Mouse (Mus musculus): ENCODE measurements around the gene Btg2. TPM values are rescaled to one million over a fixed set of nuclear protein-coding genes. Genes with fewer than 3 reads are reported as not detected.

Gene Btg2
- polyA plus RNA-seq, 1 experiment: 53.4 TPM

GRCm38 (mm10) chr1:134062411-134063085 is 16.4 kb downstream of the Btg2 start:
- Histone ChIP-seq H3K4me3 (ENCODE audit: insufficient read depth, low read depth, low read length) (peak overlapping the region; percentile 35; the same call in 1 of the 2 replicates), H3K4me1 (ENCODE audit: control insufficient read depth, insufficient read depth, insufficient read length, low read length) (peaks cover 59% of the 10 kb centered on the region), H3K27ac (replicated peaks; ENCODE audit: low read depth, low read length) (peak overlapping the region; percentile 90)

GRCm38 (mm10) chr1:134061915-134062314 is 17.0 kb downstream of the Btg2 start:
- Histone ChIP-seq H3K27ac (replicated peaks; ENCODE audit: low read depth, low read length) (0 out of 2 replicates have a peak overlapping the region, but pooled peaks have one; percentile 10), H3K4me1 (ENCODE audit: control insufficient read depth, insufficient read depth, insufficient read length, low read length) (peaks cover 59% of the 10 kb centered on the region), H3K4me3 (ENCODE audit: insufficient read depth, low read depth, low read length) (no peak overlapping the region)

DNA sequence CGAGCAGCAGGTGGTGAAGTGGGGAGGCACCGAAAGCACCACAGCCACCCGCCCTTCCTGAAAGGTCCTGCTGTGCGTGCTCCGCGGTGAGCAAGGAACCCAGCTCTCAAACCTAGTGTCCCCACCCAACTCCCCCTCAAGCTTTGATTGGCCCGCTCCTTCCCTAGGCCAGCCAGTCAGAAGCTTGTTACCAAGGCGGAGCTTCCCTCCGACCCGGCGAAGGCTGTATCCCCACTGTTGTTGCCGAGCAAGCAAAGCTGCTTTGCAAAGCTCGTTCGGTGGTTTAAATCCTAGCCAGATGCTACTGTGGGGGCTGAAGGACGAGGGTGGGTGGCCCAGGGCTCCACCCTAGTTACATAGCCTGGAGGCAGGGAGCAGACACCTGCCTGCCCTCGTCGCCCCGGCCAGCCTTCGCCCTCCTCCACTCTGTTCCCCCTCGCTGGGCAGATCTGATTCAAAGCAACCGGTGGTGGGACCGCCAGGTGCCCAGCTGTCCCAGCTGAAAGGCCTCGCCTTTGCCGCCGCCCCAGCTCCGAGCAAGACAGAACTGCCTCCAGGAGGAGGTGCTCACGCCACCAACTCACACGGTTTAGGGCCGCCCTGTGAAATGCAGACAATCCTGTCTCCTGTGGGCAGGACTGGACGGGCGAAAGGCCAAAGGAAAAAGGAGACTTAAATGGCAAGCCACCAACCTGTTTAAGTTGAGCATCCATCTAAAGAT is 17.9 kb downstream of the Btg2 start:
- Histone ChIP-seq H3K4me3 (ENCODE audit: insufficient read depth, low read depth, low read length) (peak overlapping the region; percentile 55), H3K4me1 (ENCODE audit: control insufficient read depth, insufficient read depth, insufficient read length, low read length) (peaks cover 55% of the 10 kb centered on the region), H3K27ac (replicated peaks; ENCODE audit: low read depth, low read length) (peak overlapping the region; percentile 95)

DNA sequence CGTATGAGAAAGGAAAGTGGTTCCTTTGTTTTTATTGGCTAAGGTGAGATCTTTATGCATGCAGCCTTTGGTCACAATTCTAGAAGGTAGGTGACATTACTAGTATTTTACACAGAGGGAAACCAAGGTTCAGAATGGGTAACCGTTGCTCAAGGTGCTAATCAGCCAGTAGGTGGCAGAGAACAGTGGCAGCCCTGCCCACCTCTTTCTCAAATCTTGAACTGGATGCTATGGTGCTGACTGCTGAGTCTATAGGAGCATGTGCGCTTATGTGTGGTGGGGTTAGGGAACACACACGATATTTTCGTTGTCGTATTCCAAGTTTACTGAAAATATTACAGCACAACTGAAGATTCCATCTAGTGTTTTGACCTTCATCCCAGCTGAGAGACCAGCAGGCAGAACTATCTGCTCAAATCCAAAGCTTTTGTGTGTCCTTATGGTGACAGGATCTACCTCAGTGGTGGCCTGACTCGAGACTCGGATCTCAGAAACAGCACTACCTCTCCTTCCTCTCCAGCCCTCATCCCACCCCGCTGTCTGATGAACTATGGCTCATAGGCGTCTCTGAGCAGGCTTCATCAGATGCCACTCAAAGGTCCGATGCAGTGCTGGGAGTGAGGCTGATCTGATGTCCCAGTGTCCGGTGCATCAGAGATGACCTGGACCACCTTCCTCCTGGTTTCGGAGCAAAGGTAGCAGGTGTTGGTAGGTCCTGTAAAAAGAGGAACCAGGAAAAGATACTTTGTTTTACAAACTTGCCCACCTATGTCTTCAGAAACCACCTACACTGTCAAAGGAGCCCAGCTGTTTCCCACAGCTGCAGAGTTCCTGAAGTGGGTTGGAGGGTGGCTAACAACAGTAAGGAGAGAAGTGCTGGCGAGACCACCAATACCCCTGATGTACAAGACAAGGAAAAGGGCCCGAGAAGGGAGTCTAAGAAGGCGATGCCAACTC is 18.9 kb downstream of the Btg2 start:
- H3K4me1 ChIP-seq (ENCODE audit: control insufficient read depth, insufficient read depth, insufficient read length, low read length): peaks cover 54% of the 10 kb centered on the region
- peak overlapping the region; percentile 38 for H3K4me3 ChIP-seq (ENCODE audit: insufficient read depth, low read depth, low read length)
- H3K27ac ChIP-seq (replicated peaks; ENCODE audit: low read depth, low read length): peak overlapping the region; percentile 73

DNA sequence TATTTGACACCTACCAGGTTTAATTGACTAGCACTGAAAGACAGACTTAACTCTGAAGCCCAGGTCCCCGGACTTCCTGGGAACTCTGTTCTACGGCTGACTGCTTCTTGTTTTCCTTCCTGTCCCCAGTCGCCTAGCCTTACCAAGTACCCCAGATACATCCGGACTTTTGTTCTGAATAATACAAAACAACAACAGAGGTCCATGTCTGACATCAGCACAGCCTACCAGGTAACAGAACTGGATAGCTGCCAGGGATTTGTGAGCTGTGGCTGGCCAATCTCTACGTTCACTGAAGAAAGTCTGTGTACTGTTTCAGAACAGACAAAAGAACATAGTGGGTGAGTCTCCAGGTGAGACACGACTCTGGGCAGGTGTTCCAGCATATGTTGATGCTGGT is 20.1 kb downstream of the Btg2 start:
- Histone ChIP-seq H3K27ac (replicated peaks; ENCODE audit: low read depth, low read length) (peak overlapping the region; percentile 73), H3K4me3 (ENCODE audit: insufficient read depth, low read depth, low read length) (no peak overlapping the region), H3K4me1 (ENCODE audit: control insufficient read depth, insufficient read depth, insufficient read length, low read length) (peaks cover 43% of the 10 kb centered on the region)

DNA sequence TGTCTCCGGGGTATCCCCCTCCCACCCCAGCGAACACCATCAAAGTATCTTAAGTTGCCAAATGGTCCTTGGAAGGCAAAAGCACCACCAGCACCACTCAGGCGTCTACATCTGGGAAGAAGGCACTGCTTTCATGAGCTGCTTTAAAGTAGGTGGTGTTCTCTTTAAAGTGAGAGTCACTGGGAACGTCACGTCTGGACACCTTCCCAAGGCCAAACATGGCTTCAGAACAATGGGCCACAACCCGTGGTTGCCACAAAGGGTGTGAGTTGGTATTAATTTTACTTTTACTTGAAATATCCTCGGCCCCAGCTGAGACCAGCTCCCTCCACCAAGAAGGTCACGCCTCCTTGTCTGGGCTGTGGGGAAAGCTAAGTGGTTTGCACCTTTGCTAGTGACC is 21.2 kb downstream of the Btg2 start:
- peaks cover 37% of the 10 kb centered on the region for H3K4me1 ChIP-seq (ENCODE audit: control insufficient read depth, insufficient read depth, insufficient read length, low read length)
- no peak overlapping the region for H3K4me3 ChIP-seq (ENCODE audit: insufficient read depth, low read depth, low read length)
- H3K27ac ChIP-seq (replicated peaks; ENCODE audit: low read depth, low read length): no peak overlapping the region

DNA sequence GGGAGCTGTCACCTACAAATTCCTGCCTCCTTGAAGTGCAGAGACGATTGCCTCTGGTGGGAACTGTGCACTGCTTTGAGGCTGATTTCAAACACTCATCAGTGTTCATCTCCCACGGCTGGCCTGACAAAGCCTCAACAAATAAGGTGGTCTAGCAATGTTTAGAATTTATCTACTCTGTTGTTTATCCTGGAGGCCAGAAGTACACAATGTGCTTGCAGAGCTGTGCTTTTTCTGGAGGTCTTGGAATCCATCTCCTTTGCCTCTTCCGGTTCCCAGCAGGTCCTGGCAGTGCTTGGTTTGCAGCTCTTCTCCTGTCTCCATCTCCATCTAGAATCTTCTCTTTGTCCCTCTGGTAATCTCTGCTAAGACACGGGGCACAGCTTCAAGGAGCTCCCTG is 22.6 kb downstream of the Btg2 start:
- H3K27ac ChIP-seq (replicated peaks; ENCODE audit: low read depth, low read length): no peak overlapping the region
- peaks cover 27% of the 10 kb centered on the region for H3K4me1 ChIP-seq (ENCODE audit: control insufficient read depth, insufficient read depth, insufficient read length, low read length)
- H3K4me3 ChIP-seq (ENCODE audit: insufficient read depth, low read depth, low read length): no peak overlapping the region

- Histone ChIP-seq H3K27ac (replicated peaks; ENCODE audit: low read depth, low read length) (peak overlapping the region; percentile 81), H3K4me3 (ENCODE audit: insufficient read depth, low read depth, low read length) (no peak overlapping the region), H3K4me1 (ENCODE audit: control insufficient read depth, insufficient read depth, insufficient read length, low read length) (peaks cover 24% of the 10 kb centered on the region)
These were observed 23.2 kb downstream of the Btg2 start for GRCm38 (mm10) chr1:134055666-134056245.

DNA sequence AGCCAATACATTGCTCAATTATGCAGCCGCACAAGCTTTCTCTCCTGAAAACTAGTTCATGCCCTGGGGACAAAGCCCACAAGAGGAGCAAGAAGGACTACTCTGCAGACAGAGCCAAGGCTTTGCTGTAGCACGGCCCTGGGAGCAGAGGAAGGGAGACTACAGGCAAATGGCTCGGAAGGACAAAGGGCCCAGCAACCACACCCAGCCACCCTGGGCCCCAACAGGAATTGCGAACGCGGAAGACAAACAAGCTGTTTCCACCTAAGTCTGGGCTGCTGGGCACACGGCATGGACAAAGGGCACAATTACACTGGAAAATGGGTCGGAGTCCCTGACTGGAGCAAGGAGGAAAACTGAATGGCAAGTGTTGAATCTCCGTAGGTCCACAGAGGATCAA is 23.9 kb downstream of the Btg2 start:
- Histone ChIP-seq H3K27ac (replicated peaks; ENCODE audit: low read depth, low read length) (peak overlapping the region; percentile 81), H3K4me1 (ENCODE audit: control insufficient read depth, insufficient read depth, insufficient read length, low read length) (peaks cover 21% of the 10 kb centered on the region)

GRCm38 (mm10) chr1:134053207-134053606 is 25.7 kb downstream of the Btg2 start:
- H3K27ac ChIP-seq (replicated peaks; ENCODE audit: low read depth, low read length): no peak overlapping the region

More for the DNA sequence above, 23.9 kb downstream of the Btg2 start:
- H3K4me3 ChIP-seq (ENCODE audit: insufficient read depth, low read depth, low read length): no peak overlapping the region

DNA sequence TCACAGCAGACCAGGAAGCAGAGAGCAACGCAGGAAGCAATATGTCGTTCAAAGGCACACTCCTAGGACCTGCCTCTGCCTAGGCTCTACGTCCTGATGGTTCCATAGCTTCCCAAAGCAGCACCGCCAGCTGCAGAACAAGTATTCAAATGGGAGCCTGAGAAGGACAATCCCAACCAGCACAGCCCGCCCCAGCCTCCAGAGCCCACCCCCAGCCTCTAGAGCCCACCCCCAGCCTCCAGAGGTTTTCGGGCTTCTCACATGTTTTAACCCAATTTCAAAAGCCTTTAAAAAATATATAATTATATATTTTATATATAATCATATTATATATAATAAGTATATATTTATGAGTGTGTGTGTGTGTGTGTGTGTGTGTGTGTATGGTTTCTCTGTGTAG is 29.4 kb downstream of the Btg2 start:
- no peak overlapping the region for H3K27ac ChIP-seq (replicated peaks; ENCODE audit: low read depth, low read length)
- no peaks in the 10 kb centered on the region for H3K4me1 ChIP-seq (ENCODE audit: control insufficient read depth, insufficient read depth, insufficient read length, low read length)
- H3K4me3 ChIP-seq (ENCODE audit: insufficient read depth, low read depth, low read length): no peak overlapping the region

More at GRCm38 (mm10) chr1:134053207-134053606, 25.7 kb downstream of the Btg2 start:
- H3K4me3 ChIP-seq (ENCODE audit: insufficient read depth, low read depth, low read length): no peak overlapping the region
- H3K4me1 ChIP-seq (ENCODE audit: control insufficient read depth, insufficient read depth, insufficient read length, low read length): peaks cover 17% of the 10 kb centered on the region

GRCm38 (mm10) chr1:134048759-134049158 is 30.2 kb downstream of the Btg2 start:
- no peaks in the 10 kb centered on the region for H3K4me1 ChIP-seq (ENCODE audit: control insufficient read depth, insufficient read depth, insufficient read length, low read length)
- no peak overlapping the region for H3K27ac ChIP-seq (replicated peaks; ENCODE audit: low read depth, low read length)
- H3K4me3 ChIP-seq (ENCODE audit: insufficient read depth, low read depth, low read length): no peak overlapping the region

DNA sequence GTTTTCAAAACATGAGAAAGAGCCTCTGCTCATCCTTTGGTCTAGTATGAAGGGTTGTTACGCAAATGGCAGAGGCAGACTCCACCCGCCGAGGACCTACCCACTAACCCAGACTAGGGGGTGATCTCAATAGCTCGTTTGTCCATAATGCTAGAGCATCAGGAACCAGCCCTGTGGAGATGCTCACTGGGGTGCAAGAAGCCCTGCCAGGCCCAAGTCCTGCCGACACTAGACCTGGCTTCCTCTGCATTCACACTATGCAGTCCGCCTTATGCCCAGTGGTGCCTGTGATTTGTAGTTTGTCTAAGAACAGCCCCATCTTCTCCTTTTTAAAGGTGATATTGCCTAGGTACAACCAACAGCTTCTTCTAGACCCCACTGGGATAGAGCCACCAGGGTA is 31.5 kb downstream of the Btg2 start:
- H3K4me3 ChIP-seq (ENCODE audit: insufficient read depth, low read depth, low read length): no peak overlapping the region
- H3K4me1 ChIP-seq (ENCODE audit: control insufficient read depth, insufficient read depth, insufficient read length, low read length): peaks cover 3% of the 10 kb centered on the region; the same call in 1 of the 2 replicates
- H3K27ac ChIP-seq (replicated peaks; ENCODE audit: low read depth, low read length): no peak overlapping the region

- Histone ChIP-seq H3K4me1 (ENCODE audit: control insufficient read depth, insufficient read depth, insufficient read length, low read length) (peaks cover 6% of the 10 kb centered on the region; the same call in 1 of the 2 replicates), H3K27ac (replicated peaks; ENCODE audit: low read depth, low read length) (no peak overlapping the region), H3K4me3 (ENCODE audit: insufficient read depth, low read depth, low read length) (no peak overlapping the region)
These were observed 32.5 kb downstream of the Btg2 start for GRCm38 (mm10) chr1:134046387-134046786.

All from brown adipose tissue, adult 24 weeks (tissue).